Mouse (Mus musculus): Measurements from ENCODE around the gene Sos1. TPM values are rescaled to one million over a fixed set of nuclear protein-coding genes. Genes with fewer than 3 reads are reported as not detected.
A peak's percentile ranks its signal among the peaks of the same experiment; 100 is the strongest.
"Not testable (repeated sequence)": the region's sequence is repeated elsewhere in the genome, so short reads cannot be mapped to it uniquely, and the experiment has no call there.

Sos1 gene
- polyA plus RNA-seq, 1 experiment from 2014 or later, result 14.1 TPM

- H3K4me2 ChIP-seq (ENCODE audit: low read length), result no peak overlapping the region
- no peak overlapping the region for H3K9ac ChIP-seq (replicated peaks; ENCODE audit: low read length)
- no peak overlapping the region for H3K4me3 ChIP-seq (replicated peaks; ENCODE audit: low read depth, low read length)
- H3K9me3 ChIP-seq (ENCODE audit: control insufficient read depth, low read length), result no peaks in the 10 kb centered on the region
- no peaks in the 10 kb centered on the region for H3K36me3 ChIP-seq (ENCODE audit: control insufficient read depth, insufficient read depth, low read length)
- no peak overlapping the region for H3K27ac ChIP-seq (replicated peaks; ENCODE audit: low read depth, low read length)
- WGBS, result 96% methylated on average over 5 of the region's 5 CpGs
- no peak for ATAC-seq (ENCODE audit: low FRiP score, low TSS enrichment)
- peaks cover 19% of the 10 kb centered on the region for H3K4me1 ChIP-seq (ENCODE audit: control insufficient read depth, insufficient read depth, low read length)
- no peaks in the 10 kb centered on the region for H3K27me3 ChIP-seq (ENCODE audit: control insufficient read depth, insufficient read depth, low read length)
- DNase-seq, result no peak
Measured at GRCm38 (mm10) chr17:80485160-80485559, 4.9 kb upstream of the Sos1 start.

- H3K4me2 ChIP-seq (ENCODE audit: low read length), result peak overlapping the region; percentile 66
- H3K27ac ChIP-seq (replicated peaks; ENCODE audit: low read depth, low read length), result peak overlapping the region; percentile 96
- ATAC-seq (ENCODE audit: low FRiP score, low TSS enrichment) (no peak), DNase-seq (no peak)
- H3K27me3 ChIP-seq (ENCODE audit: control insufficient read depth, insufficient read depth, low read length), result no peaks in the 10 kb centered on the region
- H3K9ac ChIP-seq (replicated peaks; ENCODE audit: low read length), result peak overlapping the region; percentile 98
- no peaks in the 10 kb centered on the region for H3K9me3 ChIP-seq (ENCODE audit: control insufficient read depth, low read length)
- H3K36me3 ChIP-seq (ENCODE audit: control insufficient read depth, insufficient read depth, low read length), result 0 out of 2 replicates have a peak, but pooled peaks cover 4% of the 10 kb centered on the region
- H3K4me1 ChIP-seq (ENCODE audit: control insufficient read depth, insufficient read depth, low read length), result peaks cover 35% of the 10 kb centered on the region
- H3K4me3 ChIP-seq (replicated peaks; ENCODE audit: low read depth, low read length), result peak overlapping the region; percentile 90
- 24% methylated on average over 7 of the region's 7 CpGs for WGBS
Measured at GRCm38 (mm10) chr17:80480855-80481224, 587 bp upstream of the Sos1 start.

DNA sequence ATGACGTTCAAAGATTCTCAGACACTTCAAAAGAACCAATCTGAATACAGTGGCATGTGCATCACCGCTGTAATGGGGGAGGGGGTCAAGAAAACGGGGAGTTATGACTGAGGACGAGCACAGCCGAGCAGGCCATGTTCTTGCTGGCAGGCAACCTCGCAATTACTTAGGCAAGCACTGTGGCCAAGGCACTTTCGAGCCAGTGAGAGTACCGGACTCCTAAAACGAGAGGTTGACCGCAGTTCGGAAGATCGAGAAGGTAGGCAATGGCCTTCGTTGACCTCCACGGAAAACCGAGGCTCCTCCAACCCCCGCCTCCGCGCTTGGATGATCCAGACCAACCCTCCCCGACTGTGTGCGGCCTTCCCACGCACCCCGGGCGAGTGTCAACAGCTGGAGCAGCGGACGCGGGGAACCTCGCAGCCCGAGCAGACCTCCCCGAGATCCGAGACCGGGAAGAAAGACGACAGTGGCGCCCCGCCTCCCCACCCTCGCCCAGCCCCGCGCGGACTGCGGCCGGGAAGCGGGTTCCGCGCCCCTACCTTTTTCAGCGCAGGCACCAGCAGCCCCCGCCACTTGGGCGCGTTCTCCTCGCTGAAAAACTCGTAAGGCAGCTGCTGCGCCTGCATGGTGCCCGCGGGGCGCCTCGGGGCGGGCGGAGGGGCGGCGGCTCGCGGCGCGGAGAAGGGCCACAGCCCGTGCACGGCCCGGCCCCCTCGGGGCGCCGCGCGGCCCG, 790 bp downstream of the Sos1 start:
- H3K4me1 ChIP-seq (ENCODE audit: control insufficient read depth, insufficient read depth, low read length), result peaks cover 35% of the 10 kb centered on the region
- DNase-seq (peak; percentile 74), ATAC-seq (ENCODE audit: low FRiP score, low TSS enrichment) (peak; percentile 59)
- 0 out of 2 replicates have a peak, but pooled peaks cover 4% of the 10 kb centered on the region for H3K36me3 ChIP-seq (ENCODE audit: control insufficient read depth, insufficient read depth, low read length)
- peak overlapping the region; percentile 98 for H3K9ac ChIP-seq (replicated peaks; ENCODE audit: low read length)
- H3K27me3 ChIP-seq (ENCODE audit: control insufficient read depth, insufficient read depth, low read length), result no peaks in the 10 kb centered on the region
- WGBS, result 1% methylated on average over 71 of the region's 71 CpGs
- H3K9me3 ChIP-seq (ENCODE audit: control insufficient read depth, low read length), result no peaks in the 10 kb centered on the region
- peak overlapping the region; percentile 66 for H3K4me2 ChIP-seq (ENCODE audit: low read length)
- H3K27ac ChIP-seq (replicated peaks; ENCODE audit: low read depth, low read length), result peak overlapping the region; percentile 96
- H3K4me3 ChIP-seq (replicated peaks; ENCODE audit: low read depth, low read length), result peak overlapping the region; percentile 90

GRCm38 (mm10) chr17:80477679-80478078, 2.6 kb downstream of the Sos1 start:
- H3K9me3 ChIP-seq (ENCODE audit: control insufficient read depth, low read length), result no peaks in the 10 kb centered on the region
- H3K36me3 ChIP-seq (ENCODE audit: control insufficient read depth, insufficient read depth, low read length), result 0 out of 2 replicates have a peak, but pooled peaks cover 4% of the 10 kb centered on the region
- H3K4me2 ChIP-seq (ENCODE audit: low read length), result no peak overlapping the region
- H3K4me1 ChIP-seq (ENCODE audit: control insufficient read depth, insufficient read depth, low read length), result peaks cover 30% of the 10 kb centered on the region
- 87% methylated on average over 2 of the region's 2 CpGs for WGBS
- no peak overlapping the region for H3K27ac ChIP-seq (replicated peaks; ENCODE audit: low read depth, low read length)
- H3K4me3 ChIP-seq (replicated peaks; ENCODE audit: low read depth, low read length), result no peak overlapping the region
- no peak overlapping the region for H3K9ac ChIP-seq (replicated peaks; ENCODE audit: low read length)
- DNase-seq (no peak), ATAC-seq (ENCODE audit: low FRiP score, low TSS enrichment) (no peak)
- H3K27me3 ChIP-seq (ENCODE audit: control insufficient read depth, insufficient read depth, low read length), result no peaks in the 10 kb centered on the region

- Histone ChIP-seq H3K9ac (replicated peaks; ENCODE audit: low read length) (no peak overlapping the region), H3K4me2 (ENCODE audit: low read length) (no peak overlapping the region), H3K4me1 (ENCODE audit: control insufficient read depth, insufficient read depth, low read length) (peaks cover 26% of the 10 kb centered on the region), H3K9me3 (ENCODE audit: control insufficient read depth, low read length) (no peaks in the 10 kb centered on the region), H3K27ac (replicated peaks; ENCODE audit: low read depth, low read length) (no peak overlapping the region), H3K36me3 (ENCODE audit: control insufficient read depth, insufficient read depth, low read length) (0 out of 2 replicates have a peak, but pooled peaks cover 4% of the 10 kb centered on the region), H3K4me3 (replicated peaks; ENCODE audit: low read depth, low read length) (no peak overlapping the region), H3K27me3 (ENCODE audit: control insufficient read depth, insufficient read depth, low read length) (no peaks in the 10 kb centered on the region)
- DNase-seq, result no peak
- no peak for ATAC-seq (ENCODE audit: low FRiP score, low TSS enrichment)
- 92% methylated on average over 4 of the region's 4 CpGs for WGBS
Measured at GRCm38 (mm10) chr17:80476496-80476895, 3.8 kb downstream of the Sos1 start.

- ATAC-seq (ENCODE audit: low FRiP score, low TSS enrichment), result peak; percentile 43; the same call in 1 of the 2 replicates
- Histone ChIP-seq H3K27ac (replicated peaks; ENCODE audit: low read depth, low read length) (0 out of 2 replicates have a peak overlapping the region, but pooled peaks have one; percentile 26), H3K36me3 (ENCODE audit: control insufficient read depth, insufficient read depth, low read length) (no peaks in the 10 kb centered on the region), H3K9me3 (ENCODE audit: control insufficient read depth, low read length) (no peaks in the 10 kb centered on the region), H3K27me3 (ENCODE audit: control insufficient read depth, insufficient read depth, low read length) (no peaks in the 10 kb centered on the region), H3K4me2 (ENCODE audit: low read length) (no peak overlapping the region), H3K9ac (replicated peaks; ENCODE audit: low read length) (no peak overlapping the region), H3K4me1 (ENCODE audit: control insufficient read depth, insufficient read depth, low read length) (peaks cover 8% of the 10 kb centered on the region), H3K4me3 (replicated peaks; ENCODE audit: low read depth, low read length) (no peak overlapping the region)
- peak; percentile 44 for DNase-seq
- WGBS, result 30% methylated on average over 8 of the region's 8 CpGs
Measured at GRCm38 (mm10) chr17:80471056-80471802, 9.0 kb downstream of the Sos1 start.

GRCm38 (mm10) chr17:80468417-80468894, 11.8 kb downstream of the Sos1 start:
- ATAC-seq (ENCODE audit: low FRiP score, low TSS enrichment); H3K27ac ChIP-seq (replicated peaks; ENCODE audit: low read depth, low read length); H3K4me2 ChIP-seq (ENCODE audit: low read length); H3K27me3 ChIP-seq (ENCODE audit: control insufficient read depth, insufficient read depth, low read length); H3K4me1 ChIP-seq (ENCODE audit: control insufficient read depth, insufficient read depth, low read length); H3K9ac ChIP-seq (replicated peaks; ENCODE audit: low read length); H3K36me3 ChIP-seq (ENCODE audit: control insufficient read depth, insufficient read depth, low read length); H3K4me3 ChIP-seq (replicated peaks; ENCODE audit: low read depth, low read length); DNase-seq; H3K9me3 ChIP-seq (ENCODE audit: control insufficient read depth, low read length): not testable (repeated sequence)
- 45% methylated on average over 3 of the region's 3 CpGs for WGBS

- H3K27ac ChIP-seq (replicated peaks; ENCODE audit: low read depth, low read length), result no peak overlapping the region
- no peaks in the 10 kb centered on the region for H3K9me3 ChIP-seq (ENCODE audit: control insufficient read depth, low read length)
- WGBS, result 73% methylated on average over 5 of the region's 5 CpGs
- ATAC-seq (ENCODE audit: low FRiP score, low TSS enrichment) (no peak), DNase-seq (no peak)
- no peak overlapping the region for H3K4me3 ChIP-seq (replicated peaks; ENCODE audit: low read depth, low read length)
- no peaks in the 10 kb centered on the region for H3K4me1 ChIP-seq (ENCODE audit: control insufficient read depth, insufficient read depth, low read length)
- no peaks in the 10 kb centered on the region for H3K27me3 ChIP-seq (ENCODE audit: control insufficient read depth, insufficient read depth, low read length)
- H3K9ac ChIP-seq (replicated peaks; ENCODE audit: low read length), result no peak overlapping the region
- H3K4me2 ChIP-seq (ENCODE audit: low read length), result no peak overlapping the region
- no peaks in the 10 kb centered on the region for H3K36me3 ChIP-seq (ENCODE audit: control insufficient read depth, insufficient read depth, low read length)
Measured at GRCm38 (mm10) chr17:80460258-80460657, 20.0 kb downstream of the Sos1 start.
